Mouse (Mus musculus) midbrain, embryonic 12.5 days (tissue): Measurements from ENCODE around the gene Tnnt3. TPM values are rescaled to one million over a fixed set of nuclear protein-coding genes. Genes with fewer than 3 reads are reported as not detected.

Experiments
- ATAC-seq: fragments of 200-750 bp; cut with Nextera tagmentation; 2 replicates; pipeline ENCODE4 v1.8.0; 2017; ENCODE audit warnings: low read depth, moderate TSS enrichment, moderate library complexity; ENCODE audit not compliant: low FRiP score
- H3K27ac ChIP-seq: fragments of 300-500 bp; sonication (generic); replicated peaks from 2 replicates; pipeline ENCODE4 v1.5.1; 2016; ENCODE audit warnings: mild to moderate bottlenecking
- H3K27me3 ChIP-seq: fragments of 300-500 bp; sonication (generic); 2 replicates; pipeline ENCODE4 v1.6.1; 2016; ENCODE audit warnings: mild to moderate bottlenecking
- H3K36me3 ChIP-seq: fragments of 300-500 bp; sonication (generic); 2 replicates; pipeline ENCODE4 v1.6.1; 2016
- H3K4me1 ChIP-seq: fragments of 300-500 bp; sonication (generic); 2 replicates; pipeline ENCODE4 v1.6.1; 2016
- H3K4me2 ChIP-seq: fragments of 300-500 bp; sonication (generic); replicated peaks from 2 replicates; pipeline ENCODE4 v1.6.1; 2016; ENCODE audit warnings: mild to moderate bottlenecking, moderate library complexity
- H3K4me3 ChIP-seq: fragments of 300-500 bp; sonication (generic); 2 replicates; pipeline ENCODE4 v1.5.1; 2016; ENCODE audit warnings: mild to moderate bottlenecking
- H3K9ac ChIP-seq: fragments of 300-500 bp; sonication (generic); replicated peaks from 2 replicates; pipeline ENCODE4 v1.6.1; 2016; ENCODE audit warnings: mild to moderate bottlenecking, moderate library complexity
- H3K9me3 ChIP-seq: fragments of 300-500 bp; sonication (generic); 2 replicates; pipeline ENCODE4 v1.6.1; 2016; ENCODE audit warnings: mild to moderate bottlenecking
- WGBS: fragments of 180-500 bp; shearing (Covaris S2); methylation state at CpG from one replicate; pipeline ENCODE4 v1.1.7; 2016; 5-methylcytosine and 5-hydroxymethylcytosine counted together
- polyA plus RNA-seq: library from polyadenylated mRNA; unstranded; fragments of >200 nt; fragmentation: Nextera tagmentation; extraction: Ambion mirVana; gene quantifications from 2 replicates; pipeline ENCODE4 v1.2.1, GENCODE M21; 2016

The Tnnt3 gene
- polyA plus RNA-seq, 1 experiment from 2014 or later = 1.1 TPM

DNA sequence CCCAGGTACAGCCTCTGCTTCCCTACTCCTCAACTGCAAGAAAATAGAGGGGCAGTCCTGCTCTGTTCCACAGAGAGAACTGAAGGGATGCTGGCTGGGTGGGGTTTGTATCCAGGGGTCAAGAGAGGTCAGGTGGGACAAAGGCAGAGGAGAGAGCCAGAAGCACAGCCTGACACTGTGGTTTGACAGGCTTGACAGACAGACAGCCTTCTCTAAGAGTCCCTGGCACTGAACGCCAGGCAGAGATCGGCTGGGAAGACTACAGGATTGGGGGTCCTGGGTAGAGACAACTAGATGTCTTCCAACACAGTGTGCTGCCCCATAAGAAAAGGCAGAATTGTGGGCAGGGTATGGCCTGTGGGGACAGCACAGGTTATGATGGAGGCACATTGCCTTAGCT lies 20.1 kb upstream of the Tnnt3 start:
- Histone ChIP-seq H3K4me2 (no peak overlapping the region), H3K36me3 (no peaks in the 10 kb centered on the region), H3K27ac (no peak overlapping the region), H3K9ac (no peak overlapping the region), H3K4me3 (no peak overlapping the region), H3K9me3 (no peaks in the 10 kb centered on the region), H3K27me3 (no peaks in the 10 kb centered on the region), H3K4me1 (peaks cover 25% of the 10 kb centered on the region)
- ATAC-seq = no peak
- WGBS = 45% methylated on average over 2 of the region's 2 CpGs

DNA sequence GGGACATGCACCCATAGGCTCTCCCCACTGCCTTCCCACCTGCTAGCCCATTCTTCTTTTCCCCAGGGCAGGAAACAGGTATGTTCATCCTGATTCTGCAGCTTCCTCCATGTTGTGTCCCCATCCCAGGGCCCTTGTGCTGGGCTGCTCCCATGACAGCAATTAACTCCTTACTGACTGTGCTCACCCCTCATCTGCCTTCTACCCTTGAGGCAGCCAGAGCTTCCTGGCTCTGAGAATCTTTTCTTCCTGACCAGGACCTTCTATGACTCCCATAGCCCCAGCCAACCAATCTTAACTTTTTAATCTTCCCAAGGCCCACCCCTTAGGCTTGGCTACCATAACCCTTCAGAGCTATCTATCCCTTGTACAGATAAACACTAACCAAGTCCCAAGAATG lies 19.3 kb upstream of the Tnnt3 start:
- Histone ChIP-seq H3K4me3 (no peak overlapping the region), H3K36me3 (no peaks in the 10 kb centered on the region), H3K27ac (no peak overlapping the region), H3K4me2 (no peak overlapping the region), H3K9ac (no peak overlapping the region), H3K27me3 (no peaks in the 10 kb centered on the region), H3K4me1 (peaks cover 25% of the 10 kb centered on the region), H3K9me3 (no peaks in the 10 kb centered on the region)
- ATAC-seq = no peak

DNA sequence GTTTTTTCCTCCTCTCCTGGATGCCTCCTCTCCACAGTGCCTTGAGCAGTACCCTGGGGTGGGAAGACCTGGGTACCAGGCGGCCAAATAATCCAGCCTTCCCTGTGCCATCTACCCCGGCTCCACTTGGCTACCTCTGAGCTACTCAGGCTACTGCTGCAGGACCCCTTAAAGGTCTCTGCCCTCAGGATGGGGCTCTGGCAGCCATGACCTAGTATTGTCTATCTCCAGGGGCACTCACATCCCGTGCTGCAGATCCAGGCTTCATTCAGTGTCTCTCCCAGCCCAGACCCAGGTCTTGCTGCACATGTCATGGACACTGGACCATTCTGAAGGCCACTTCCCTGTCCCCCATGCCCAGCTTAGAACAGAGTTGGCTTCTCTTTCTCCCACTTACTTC lies 18.8 kb upstream of the Tnnt3 start:
- ATAC-seq = no peak
- Histone ChIP-seq H3K9me3 (no peaks in the 10 kb centered on the region), H3K27ac (no peak overlapping the region), H3K9ac (no peak overlapping the region), H3K4me2 (no peak overlapping the region), H3K4me1 (peaks cover 25% of the 10 kb centered on the region), H3K36me3 (no peaks in the 10 kb centered on the region), H3K27me3 (no peaks in the 10 kb centered on the region), H3K4me3 (no peak overlapping the region)
- WGBS = 97% methylated on average over 3 of the region's 3 CpGs

DNA sequence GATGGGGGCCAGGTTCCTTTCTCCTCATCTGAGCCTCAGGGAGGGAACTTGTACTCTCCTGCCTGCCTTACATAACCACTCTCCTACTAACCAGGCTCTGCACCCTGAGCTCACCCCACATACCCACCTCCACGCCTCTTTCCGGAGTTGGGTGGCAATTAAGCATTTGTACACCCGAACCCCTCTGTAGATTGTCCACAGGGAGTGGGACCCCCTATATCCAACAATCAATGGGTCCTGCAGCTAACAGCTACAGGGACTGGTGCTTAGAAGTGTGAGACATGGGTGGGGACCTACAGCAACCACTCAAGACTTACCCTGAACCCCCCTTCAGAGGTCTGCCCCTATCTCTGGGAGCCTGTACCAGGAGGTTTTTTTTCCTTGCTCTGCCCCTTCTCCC lies 18.0 kb upstream of the Tnnt3 start:
- H3K4me2 ChIP-seq = no peak overlapping the region
- H3K36me3 ChIP-seq = no peaks in the 10 kb centered on the region
- no peaks in the 10 kb centered on the region for H3K9me3 ChIP-seq
- H3K4me3 ChIP-seq = no peak overlapping the region
- no peak for ATAC-seq
- peaks cover 25% of the 10 kb centered on the region for H3K4me1 ChIP-seq
- peak overlapping the region; percentile 81; the same call in 1 of the 2 replicates for H3K27ac ChIP-seq
- no peak overlapping the region for H3K9ac ChIP-seq
- 97% methylated on average over 3 of the region's 3 CpGs for WGBS
- 0 out of 2 replicates have a peak, but pooled peaks cover 3% of the 10 kb centered on the region for H3K27me3 ChIP-seq

DNA sequence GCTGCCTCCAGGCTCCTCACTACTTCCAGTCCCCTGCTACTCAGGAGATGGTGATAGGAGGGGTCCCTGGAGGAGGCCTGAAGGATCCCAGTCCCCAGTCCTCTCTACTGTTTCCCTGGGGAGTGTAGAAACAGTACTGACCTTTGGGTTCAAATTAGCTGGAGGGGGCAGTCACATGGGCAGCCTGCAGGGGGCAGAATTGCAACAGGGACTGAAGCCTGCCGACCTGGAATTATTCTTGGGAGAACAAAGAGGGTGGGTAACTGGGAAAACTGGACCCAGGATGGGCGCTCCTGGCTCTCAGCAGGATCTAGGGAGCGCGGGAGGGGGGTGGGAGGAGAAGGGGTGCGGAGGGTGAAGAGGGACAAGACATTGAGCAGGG lies 17.5 kb upstream of the Tnnt3 start:
- peak overlapping the region; percentile 33 for H3K4me3 ChIP-seq
- 10% methylated on average over 5 of the region's 5 CpGs for WGBS
- peak overlapping the region; percentile 64 for H3K4me2 ChIP-seq
- peak overlapping the region; percentile 67 for H3K9ac ChIP-seq
- ATAC-seq = peak; percentile 27; the same call in 1 of the 2 replicates
- H3K27me3 ChIP-seq = 0 out of 2 replicates have a peak, but pooled peaks cover 3% of the 10 kb centered on the region
- peaks cover 25% of the 10 kb centered on the region for H3K4me1 ChIP-seq
- H3K27ac ChIP-seq = peak overlapping the region; percentile 81
- no peaks in the 10 kb centered on the region for H3K9me3 ChIP-seq
- H3K36me3 ChIP-seq = no peaks in the 10 kb centered on the region

DNA sequence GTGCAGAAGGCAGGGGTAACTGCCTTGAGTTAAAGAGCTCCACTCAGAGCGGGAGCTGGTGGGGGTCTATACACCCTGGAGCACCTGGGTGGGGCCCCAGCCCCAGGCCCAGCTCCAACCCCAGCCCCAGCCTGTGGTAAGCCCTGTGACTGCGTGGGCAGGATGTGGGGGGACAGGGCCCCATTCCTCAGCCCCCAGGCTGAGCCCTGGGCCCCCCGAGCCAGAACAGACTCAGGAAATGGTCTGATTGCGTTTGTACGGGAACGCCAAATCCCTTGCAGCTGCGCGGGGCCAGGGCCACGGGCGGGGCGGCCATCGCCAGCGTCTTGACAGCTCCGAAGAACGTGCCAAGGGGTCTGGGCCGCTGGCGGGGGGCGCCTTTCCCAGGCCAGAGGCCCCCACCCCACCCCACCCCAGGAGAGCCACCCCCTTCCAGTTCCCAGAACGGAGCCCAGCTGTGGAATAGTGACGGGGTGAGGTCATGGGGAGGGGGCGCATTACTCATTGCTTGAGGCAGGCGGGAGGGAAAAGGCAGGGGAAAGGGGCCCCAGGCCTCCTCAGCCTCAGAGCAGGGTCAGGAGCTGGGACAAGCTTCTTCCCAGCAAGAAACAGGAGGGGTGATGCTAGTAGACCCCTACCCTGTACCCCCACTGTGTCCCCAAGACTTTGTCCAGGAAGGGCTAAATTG lies 16.9 kb upstream of the Tnnt3 start:
- WGBS = 2% methylated on average over 20 of the region's 22 CpGs
- no peaks in the 10 kb centered on the region for H3K36me3 ChIP-seq
- H3K9me3 ChIP-seq = no peaks in the 10 kb centered on the region
- peak overlapping the region; percentile 64 for H3K4me2 ChIP-seq
- 0 out of 2 replicates have a peak, but pooled peaks cover 3% of the 10 kb centered on the region for H3K27me3 ChIP-seq
- H3K4me1 ChIP-seq = peaks cover 26% of the 10 kb centered on the region
- ATAC-seq = peak; percentile 76
- peak overlapping the region; percentile 81 for H3K27ac ChIP-seq
- H3K4me3 ChIP-seq = peak overlapping the region; percentile 33
- H3K9ac ChIP-seq = peak overlapping the region; percentile 67

DNA sequence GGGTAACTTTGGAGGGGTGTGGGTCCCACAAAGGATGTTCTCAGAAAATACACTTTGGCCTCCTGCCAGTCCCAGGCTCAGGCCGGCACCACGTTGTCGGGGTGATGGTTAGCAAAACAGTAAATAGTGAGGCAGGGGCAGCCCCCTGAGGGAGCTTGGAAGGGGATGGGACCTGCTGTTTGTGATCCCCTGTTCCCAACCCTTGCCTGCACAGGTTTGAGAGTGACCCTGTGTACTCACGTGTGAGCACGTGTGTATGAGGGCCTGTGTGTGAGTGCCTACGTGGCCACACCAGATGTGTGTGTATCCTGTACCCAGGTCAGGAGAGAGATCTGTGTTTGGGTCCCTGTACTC lies 16.4 kb upstream of the Tnnt3 start:
- peak overlapping the region; percentile 81 for H3K27ac ChIP-seq
- whole genome bisulfite sequencing = 18% methylated on average over 6 of the region's 6 CpGs
- peaks cover 31% of the 10 kb centered on the region for H3K4me1 ChIP-seq
- no peaks in the 10 kb centered on the region for H3K36me3 ChIP-seq
- 0 out of 2 replicates have a peak overlapping the region, but pooled peaks have one; percentile 33 for H3K4me3 ChIP-seq
- no peaks in the 10 kb centered on the region for H3K9me3 ChIP-seq
- H3K27me3 ChIP-seq = 0 out of 2 replicates have a peak, but pooled peaks cover 3% of the 10 kb centered on the region
- peak overlapping the region; percentile 64 for H3K4me2 ChIP-seq
- peak; percentile 18; the same call in 1 of the 2 replicates for ATAC-seq
- peak overlapping the region; percentile 67 for H3K9ac ChIP-seq

DNA sequence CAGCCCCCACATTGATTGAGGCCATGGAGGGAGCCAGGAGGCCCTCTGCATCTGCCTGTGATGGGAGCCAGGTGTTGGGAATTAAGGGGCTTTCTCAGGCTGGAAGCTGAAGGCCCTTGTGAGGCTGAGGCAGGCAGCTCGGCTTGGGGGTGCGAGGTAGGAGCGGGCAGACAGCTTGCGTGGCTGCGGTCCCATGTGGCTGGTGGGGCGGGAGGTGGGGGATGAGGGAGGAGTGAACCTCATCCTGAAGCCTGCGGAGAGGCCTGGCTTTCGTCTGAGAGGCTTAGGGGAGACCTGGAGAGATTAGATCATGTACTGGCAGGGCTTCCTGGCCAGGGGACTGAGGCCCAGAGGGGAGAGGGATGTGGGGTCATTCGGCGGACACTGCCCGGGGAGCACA lies 15.5 kb upstream of the Tnnt3 start:
- WGBS = 48% methylated on average over 11 of the region's 11 CpGs
- Histone ChIP-seq H3K9me3 (no peaks in the 10 kb centered on the region), H3K4me1 (peaks cover 38% of the 10 kb centered on the region), H3K36me3 (no peaks in the 10 kb centered on the region), H3K27me3 (0 out of 2 replicates have a peak, but pooled peaks cover 3% of the 10 kb centered on the region), H3K4me3 (no peak overlapping the region), H3K27ac (peak overlapping the region; percentile 81), H3K9ac (no peak overlapping the region), H3K4me2 (no peak overlapping the region)
- no peak for ATAC-seq

DNA sequence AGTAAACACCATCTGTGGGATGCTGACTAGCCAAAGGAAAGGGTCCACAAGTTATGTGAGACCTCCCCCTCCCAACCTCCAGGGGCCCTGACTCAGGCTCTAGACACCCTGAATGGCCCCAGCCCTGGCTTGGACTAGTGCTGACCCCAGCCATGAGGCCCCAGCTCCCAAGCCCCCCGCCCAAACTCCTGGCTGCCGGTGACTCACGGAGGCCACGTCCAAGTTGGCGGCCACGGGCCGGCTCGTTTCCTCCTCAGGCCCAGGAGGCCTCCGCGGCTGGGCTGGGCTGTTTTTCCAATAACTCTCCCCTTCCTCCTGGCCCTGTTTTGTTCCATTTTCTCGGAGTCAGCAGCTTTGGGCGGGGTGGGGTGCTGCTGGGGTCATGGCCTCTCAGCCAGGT lies 13.9 kb upstream of the Tnnt3 start:
- Histone ChIP-seq H3K4me3 (no peak overlapping the region), H3K27me3 (0 out of 2 replicates have a peak, but pooled peaks cover 3% of the 10 kb centered on the region), H3K9me3 (no peaks in the 10 kb centered on the region), H3K4me2 (no peak overlapping the region), H3K27ac (no peak overlapping the region), H3K9ac (no peak overlapping the region), H3K4me1 (peaks cover 38% of the 10 kb centered on the region), H3K36me3 (no peaks in the 10 kb centered on the region)
- WGBS = 87% methylated on average over 12 of the region's 12 CpGs
- no peak for ATAC-seq

DNA sequence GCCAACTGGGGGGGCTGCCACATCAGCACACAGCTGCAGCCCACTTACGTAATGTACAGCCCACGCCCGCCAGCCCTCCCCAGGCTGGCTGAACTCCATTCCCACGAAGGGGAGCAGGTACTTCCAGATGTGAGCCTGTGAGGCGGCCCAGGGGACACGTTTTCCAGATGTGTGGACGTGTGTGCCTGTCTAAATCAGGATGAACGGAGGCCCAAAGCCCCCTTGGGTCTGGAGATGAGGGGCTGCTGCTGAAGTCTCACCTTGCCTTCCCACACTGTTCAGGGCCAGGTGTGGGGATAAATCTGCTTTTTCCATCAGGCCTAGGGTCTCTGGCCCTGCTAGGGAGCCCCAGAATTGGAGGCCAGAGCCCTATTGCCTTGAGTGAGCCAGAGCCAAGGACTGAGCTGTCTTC lies 11.9 kb upstream of the Tnnt3 start:
- peaks cover 29% of the 10 kb centered on the region for H3K4me1 ChIP-seq
- no peaks in the 10 kb centered on the region for H3K36me3 ChIP-seq
- no peaks in the 10 kb centered on the region for H3K9me3 ChIP-seq
- no peak overlapping the region for H3K4me2 ChIP-seq
- ATAC-seq = no peak
- no peak overlapping the region for H3K9ac ChIP-seq
- H3K27me3 ChIP-seq = 0 out of 2 replicates have a peak, but pooled peaks cover 3% of the 10 kb centered on the region
- H3K4me3 ChIP-seq = no peak overlapping the region
- 77% methylated on average over 8 of the region's 8 CpGs for WGBS
- peak overlapping the region; percentile 31; the same call in 1 of the 2 replicates for H3K27ac ChIP-seq

DNA sequence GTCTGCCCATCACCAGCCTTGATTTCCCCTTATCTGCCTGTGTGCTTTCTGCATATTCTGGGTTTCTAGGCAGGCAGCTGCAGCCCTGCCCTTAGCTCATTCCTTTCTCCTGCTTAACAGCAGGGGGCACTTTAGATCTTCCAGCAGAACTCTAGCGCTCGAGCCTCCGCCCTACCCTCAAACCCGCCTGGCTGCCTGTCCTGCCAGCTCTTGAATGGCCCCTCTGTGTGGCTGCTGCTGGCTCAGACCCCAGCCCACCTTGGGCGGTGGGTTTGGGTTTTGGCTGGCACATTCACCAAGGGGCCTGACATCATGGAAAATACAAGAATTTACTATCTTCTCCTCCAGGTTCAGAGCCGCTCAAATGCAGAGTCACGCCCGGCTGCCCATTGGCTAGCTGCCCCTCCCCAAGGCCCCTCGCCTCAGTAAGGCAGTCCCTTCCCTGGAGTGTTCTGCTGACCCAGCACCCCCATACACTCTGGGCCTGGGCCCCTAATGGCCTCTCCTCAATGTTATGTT lies 11.2 kb upstream of the Tnnt3 start:
- 19% methylated on average over 9 of the region's 9 CpGs for WGBS
- H3K4me1 ChIP-seq = peaks cover 22% of the 10 kb centered on the region
- 0 out of 2 replicates have a peak, but pooled peaks cover 3% of the 10 kb centered on the region for H3K27me3 ChIP-seq
- no peaks in the 10 kb centered on the region for H3K9me3 ChIP-seq
- H3K36me3 ChIP-seq = no peaks in the 10 kb centered on the region
- H3K4me2 ChIP-seq = peak overlapping the region; percentile 31
- H3K9ac ChIP-seq = 0 out of 2 replicates have a peak overlapping the region, but pooled peaks have one; percentile 16
- H3K4me3 ChIP-seq = no peak overlapping the region
- peak; percentile 58 for ATAC-seq
- peak overlapping the region; percentile 31; the same call in 1 of the 2 replicates for H3K27ac ChIP-seq

DNA sequence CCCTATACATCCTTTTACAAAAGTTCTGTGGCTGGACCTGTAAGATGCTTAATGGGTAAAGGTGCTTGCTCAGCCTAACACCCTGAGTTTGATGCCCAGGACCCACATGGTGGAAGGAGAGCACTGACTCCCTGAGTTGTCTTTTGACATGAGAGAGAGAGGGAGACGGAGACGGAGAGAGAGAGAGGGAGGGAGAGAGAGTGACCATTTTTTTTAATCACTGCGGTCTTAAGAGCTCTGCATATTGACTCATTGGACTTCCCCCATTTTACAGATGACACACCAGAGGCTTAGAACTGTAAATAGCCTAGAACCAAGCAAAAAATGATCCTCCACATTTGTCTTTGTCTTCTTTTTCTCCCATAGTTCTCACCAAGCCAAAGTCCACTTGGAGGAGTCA lies 10.6 kb upstream of the Tnnt3 start:
- Histone ChIP-seq H3K4me2 (no peak overlapping the region), H3K9me3 (no peaks in the 10 kb centered on the region), H3K27ac (no peak overlapping the region), H3K9ac (no peak overlapping the region), H3K4me1 (peaks cover 16% of the 10 kb centered on the region), H3K4me3 (no peak overlapping the region), H3K36me3 (no peaks in the 10 kb centered on the region), H3K27me3 (0 out of 2 replicates have a peak, but pooled peaks cover 3% of the 10 kb centered on the region)
- WGBS = 82% methylated on average over 3 of the region's 3 CpGs
- ATAC-seq = no peak
